Mouse (Mus musculus) megakaryocyte, adult 5-6 weeks (primary cell): ENCODE measurements around the gene Fryl. TPM values are rescaled to one million over a fixed set of nuclear protein-coding genes. Genes with fewer than 3 reads are reported as not detected.
A peak's percentile ranks its signal among the peaks of the same experiment; 100 is the strongest.
"Not testable (repeated sequence)": the region's sequence is repeated elsewhere in the genome, so short reads cannot be mapped to it uniquely, and the experiment has no call there.

ENCODE experiments used
- ATAC-seq: 2 replicates; pipeline ENCODE4 v1.8.0; 2016; ENCODE audit warnings: mild to moderate bottlenecking, inconsistent platforms; ENCODE audit not compliant: poor library complexity, severe bottlenecking
- total RNA-seq, 2 experiments: library from RNA; stranded (forward) in 1 of 2; stranded (reverse) in 1 of 2; fragments of 153-499, 151-499 nt in 1 of 2; fragments of 221-1000, 200-1000 nt in 1 of 2; gene quantifications; 2 replicates each; pipeline versions ENCODE4 v1.2.3 to v1.2.4; 2015 to 2017

The Fryl gene
- total RNA-seq, 2 experiments from 2014 or later = 59.1 to 80.9 TPM

GRCm38 (mm10) chr5:73028646-73029045 is 227.8 kb downstream of the Fryl start:
- ATAC-seq = no peak

DNA sequence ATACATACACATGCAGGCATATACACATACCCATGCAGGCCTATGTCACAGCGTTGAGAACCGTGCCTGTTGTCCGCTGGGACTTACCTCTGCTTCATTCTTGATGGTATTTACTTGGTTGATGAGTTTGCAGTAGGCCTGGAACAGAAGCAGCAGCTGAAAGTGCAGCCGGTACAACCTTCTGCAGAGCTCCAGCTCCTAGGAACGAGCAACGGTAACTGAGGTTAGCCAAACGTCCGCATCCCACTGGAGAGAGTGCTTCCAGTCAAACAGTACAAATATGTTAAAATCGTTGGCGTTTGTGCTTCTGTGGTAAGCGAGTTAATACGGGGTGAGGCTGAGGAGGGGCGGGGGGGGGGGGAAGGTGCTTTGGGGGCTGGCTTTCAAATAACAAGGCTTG is 232.6 kb downstream of the Fryl start:
- no peak for ATAC-seq

GRCm38 (mm10) chr5:73014745-73015144 is 241.7 kb downstream of the Fryl start:
- no peak for ATAC-seq

DNA sequence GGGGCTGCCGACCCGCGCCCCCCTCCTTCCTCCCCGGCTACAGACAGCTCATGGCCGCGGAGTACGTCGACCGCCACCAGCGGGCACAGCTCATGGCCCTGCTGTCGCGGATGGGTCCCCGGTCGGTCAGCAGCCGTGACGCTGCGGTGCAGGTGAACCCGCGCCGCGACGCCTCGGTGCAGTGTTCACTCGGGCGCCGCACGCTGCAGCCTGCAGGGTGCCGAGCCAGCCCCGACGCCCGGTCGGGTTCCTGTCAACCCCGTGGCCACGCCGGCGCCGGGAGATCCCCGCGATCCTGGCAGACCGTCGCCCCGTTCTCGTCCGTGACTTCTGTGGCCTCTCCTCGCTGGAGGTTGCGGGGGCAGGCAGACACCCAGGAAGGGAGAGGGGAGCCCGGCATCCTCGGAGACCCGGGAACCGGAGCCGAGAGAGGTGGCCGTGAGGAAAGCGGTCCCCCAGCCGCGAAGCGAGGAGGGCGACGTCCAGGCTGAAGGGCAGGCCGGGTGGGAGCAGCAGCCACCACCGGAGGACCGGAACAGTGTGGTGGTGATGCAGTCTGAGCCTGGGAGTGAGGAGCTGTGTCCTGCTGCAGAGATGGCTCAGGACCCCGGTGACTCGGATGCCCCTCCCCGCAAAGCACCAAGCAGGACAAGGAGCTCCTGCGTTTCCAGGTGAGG is 242.7 kb downstream of the Fryl start:
- peak; percentile 54 for ATAC-seq

GRCm38 (mm10) chr5:73012884-73013610 is 243.4 kb downstream of the Fryl start:
- ATAC-seq = not testable (repeated sequence)

DNA sequence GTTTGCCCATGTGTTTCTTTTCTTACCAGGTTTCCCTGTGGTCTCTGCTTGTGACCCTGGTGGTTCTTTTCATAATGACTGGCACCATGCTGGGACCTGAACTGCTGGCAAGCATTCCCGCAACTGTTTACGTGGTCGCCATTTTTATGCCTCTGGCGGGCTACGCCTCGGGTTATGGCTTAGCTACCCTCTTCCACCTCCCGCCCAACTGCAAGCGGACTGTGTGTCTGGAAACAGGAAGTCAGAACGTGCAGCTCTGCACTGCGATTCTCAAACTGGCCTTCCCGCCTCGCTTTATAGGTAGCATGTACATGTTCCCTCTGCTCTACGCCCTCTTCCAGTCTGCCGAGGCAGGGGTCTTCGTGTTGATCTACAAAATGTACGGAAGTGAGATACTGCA is 244.6 kb downstream of the Fryl start:
- not testable (repeated sequence) for ATAC-seq

DNA sequence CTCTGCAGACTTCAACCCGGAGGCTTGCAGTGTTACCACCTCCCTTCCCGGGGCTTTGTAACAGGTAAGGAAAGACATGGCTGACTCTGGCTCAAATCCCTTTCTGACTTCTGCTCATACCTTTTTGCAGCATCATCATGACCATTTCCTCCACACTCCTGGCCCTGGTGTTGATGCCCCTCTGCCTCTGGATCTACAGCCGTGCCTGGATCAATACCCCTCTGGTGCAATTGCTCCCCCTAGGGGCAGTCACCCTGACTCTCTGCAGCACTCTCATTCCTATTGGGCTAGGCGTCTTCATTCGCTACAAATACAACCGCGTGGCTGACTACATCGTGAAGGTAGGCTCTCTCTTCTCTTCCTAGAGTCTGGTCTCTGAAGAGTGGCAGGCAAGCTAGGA is 248.2 kb downstream of the Fryl start:
- peak; percentile 67 for ATAC-seq

GRCm38 (mm10) chr5:73007582-73007959 is 248.8 kb downstream of the Fryl start:
- ATAC-seq = no peak

GRCm38 (mm10) chr5:73006784-73007581 is 249.4 kb downstream of the Fryl start, which contains the start of gene Slc10a4:
Slc10a4 (plus strand) TSS chr5:73006883.
- ATAC-seq = peak; percentile 22; the same call in 1 of the 2 replicates

GRCm38 (mm10) chr5:73004046-73004445 is 252.4 kb downstream of the Fryl start:
- no peak for ATAC-seq

- ATAC-seq = not testable (repeated sequence)
Observed at GRCm38 (mm10) chr5:72998546-72998945, 257.9 kb downstream of the Fryl start.

DNA sequence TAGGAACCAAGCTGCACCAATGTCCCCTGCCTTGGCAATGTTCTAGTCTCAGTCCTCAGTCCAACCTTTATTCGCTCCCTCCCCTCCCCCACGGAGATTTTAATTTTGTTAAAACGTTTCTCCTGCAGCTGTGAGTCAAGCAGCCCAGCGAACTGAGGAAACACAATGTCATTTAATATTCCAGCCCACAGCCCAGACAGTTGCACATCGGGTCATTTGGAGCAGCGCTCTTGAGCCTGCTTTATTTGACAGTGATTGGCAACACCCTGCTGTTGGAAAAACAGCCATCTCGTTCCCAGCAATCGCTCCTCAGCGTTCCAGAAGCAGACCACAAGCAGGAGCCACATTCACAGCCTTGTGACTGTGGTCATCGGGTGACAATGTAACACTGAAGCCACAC is 261.0 kb downstream of the Fryl start:
- ATAC-seq = no peak

GRCm38 (mm10) chr5:72994928-72995327 is 261.5 kb downstream of the Fryl start:
- ATAC-seq = no peak

- no peak for ATAC-seq
Observed at GRCm38 (mm10) chr5:72994424-72994823, 262.0 kb downstream of the Fryl start.

- ATAC-seq = no peak
Observed at GRCm38 (mm10) chr5:72992474-72992873, 263.9 kb downstream of the Fryl start.

DNA sequence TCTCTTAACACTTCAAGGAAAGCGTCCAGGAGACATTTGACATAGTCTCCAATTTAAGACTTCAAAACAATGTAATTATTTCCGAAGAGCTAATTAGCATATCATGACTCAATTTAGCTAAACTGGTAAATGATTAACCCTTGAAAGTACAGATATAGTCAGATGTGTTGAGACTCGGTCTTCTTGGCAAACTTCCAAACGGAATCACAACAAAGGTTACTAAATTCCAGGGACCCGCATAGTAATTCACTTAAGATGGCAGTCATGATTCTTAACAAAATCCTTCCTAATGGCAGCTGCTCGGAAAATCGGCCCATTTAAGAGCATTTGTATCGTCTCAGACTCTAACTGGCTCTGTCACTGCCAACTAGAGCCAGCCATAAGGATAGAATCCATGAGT is 266.7 kb downstream of the Fryl start:
- ATAC-seq = no peak

- no peak for ATAC-seq
Observed at GRCm38 (mm10) chr5:72987786-72988185, 268.6 kb downstream of the Fryl start.

GRCm38 (mm10) chr5:72984091-72984490 is 272.3 kb downstream of the Fryl start:
- ATAC-seq = peak; percentile 69

- no peak for ATAC-seq
Observed at GRCm38 (mm10) chr5:72976539-72976938, 279.9 kb downstream of the Fryl start.

DNA sequence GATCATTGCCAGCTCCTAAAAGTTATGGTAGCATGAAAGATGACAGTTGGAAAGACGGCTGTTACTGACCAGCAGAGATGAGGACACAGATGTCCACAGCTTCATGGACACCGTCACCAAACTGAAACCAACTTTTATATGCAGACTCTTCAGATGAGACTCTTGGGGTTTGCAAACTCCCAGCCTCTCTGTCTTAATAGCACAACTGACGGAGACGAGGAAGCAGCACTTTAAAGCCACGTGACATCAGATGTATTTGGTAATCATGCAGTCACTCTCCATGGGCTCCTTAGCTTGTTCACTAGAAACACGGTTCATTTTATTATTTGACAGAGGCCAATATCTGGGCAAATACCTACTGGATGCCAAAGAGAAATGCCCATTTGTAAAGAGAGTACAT is 280.4 kb downstream of the Fryl start:
- no peak for ATAC-seq

- ATAC-seq = no peak
Observed at GRCm38 (mm10) chr5:72974602-72975001, 281.8 kb downstream of the Fryl start, which contains the start of gene Gm10135. Gm10135 (minus strand) TSS chr5:72974702.
